In genomic region chr7:132475069-132475468, GRCm38 (mm10) we compare ENCODE assay signal across 8 mouse cellular contexts.
DNase-seq lines count a peak whose midpoint lies in the region; ATAC-seq lines count a peak whose summit lies in the region.

No protein-coding gene starts in this region.

- DNase-seq in heart, adult 11 months, result peak; percentile 95
- DNase-seq in R1 (ENCODE audit: low read depth, low spot score), result peak; percentile 31
- peak; percentile 79 to 81 for DNase-seq in cerebellum, postnatal 36 days
- peak; percentile 21 to 42 for DNase-seq in heart, adult 9 months (ENCODE audit: low spot score in 2 of 2)
- peak; percentile 69 to 72 for DNase-seq in layer of hippocampus, postnatal 10 days (ENCODE audit: low spot score in 2 of 2)
- peak; percentile 75 for DNase-seq in lung, postnatal 10 days
- peak; percentile 54 to 81 for DNase-seq in spleen, adult 18-20 months

- H3K36me3 ChIP-seq in heart, embryonic 11.5 days (ENCODE audit: control insufficient read depth, insufficient read depth, low read length), result no peaks in the 10 kb centered on the region

- no peak overlapping the region for H3K9ac ChIP-seq in heart, embryonic 11.5 days (ENCODE audit: low read depth, low read length)

- H3K9me3 ChIP-seq in heart, embryonic 11.5 days (replicated peaks; ENCODE audit: control insufficient read depth, low read length), result no peaks in the 10 kb centered on the region

- 23% methylated on average over 5 of the region's 5 CpGs for WGBS in heart, embryonic 11.5 days (ENCODE audit: insufficient replicate concordance)

- H3K4me1 ChIP-seq in heart, embryonic 11.5 days (ENCODE audit: control insufficient read depth, insufficient read depth, low read length), result no peaks in the 10 kb centered on the region

- no peak overlapping the region for H3K4me3 ChIP-seq in heart, embryonic 11.5 days (ENCODE audit: low read depth, low read length)

- no peak overlapping the region for H3K27ac ChIP-seq in heart, embryonic 11.5 days (ENCODE audit: low read depth, low read length)

- ATAC-seq in heart, embryonic 11.5 days (replicated peaks; ENCODE audit: insufficient number of reproducible peaks, low FRiP score, low TSS enrichment), result no peak

- no peak overlapping the region for H3K4me2 ChIP-seq in heart, embryonic 11.5 days

- H3K27me3 ChIP-seq in heart, embryonic 11.5 days (ENCODE audit: control insufficient read depth, insufficient read depth, low read length), result no peaks in the 10 kb centered on the region

Comparison
In these comparisons a context has a peak if more than half of its experiments do, and no peak if none do; other contexts are left out.
1. DNase-seq: peak in every context shown above with its lines; median percentile 95 in heart, adult 11 months; 80 in cerebellum, postnatal 36 days; 75 in lung, postnatal 10 days; 70 in layer of hippocampus, postnatal 10 days; 68 in spleen, adult 18-20 months; 32 in heart, adult 9 months; 31 in R1.